Mouse (Mus musculus) cerebellum, adult 2 months (tissue): ENCODE measurements around the gene Hfe2.

Experiments
- CTCF ChIP-seq: fragments of 200-500 bp; IDR thresholded peaks from 2 replicates; pipeline ENCODE4 v1.5.1; 2011; ENCODE audit warnings: low read depth, mild to moderate bottlenecking, control low read depth, low read length, moderate library complexity, borderline replicate concordance; ENCODE audit not compliant: insufficient read depth
- POLR2A ChIP-seq: fragments of 200-500 bp; IDR thresholded peaks from 2 replicates; pipeline ENCODE4 v1.6.1; 2011; ENCODE audit warnings: low read length, control low read depth, borderline replicate concordance; ENCODE audit not compliant: insufficient read depth

DNA sequence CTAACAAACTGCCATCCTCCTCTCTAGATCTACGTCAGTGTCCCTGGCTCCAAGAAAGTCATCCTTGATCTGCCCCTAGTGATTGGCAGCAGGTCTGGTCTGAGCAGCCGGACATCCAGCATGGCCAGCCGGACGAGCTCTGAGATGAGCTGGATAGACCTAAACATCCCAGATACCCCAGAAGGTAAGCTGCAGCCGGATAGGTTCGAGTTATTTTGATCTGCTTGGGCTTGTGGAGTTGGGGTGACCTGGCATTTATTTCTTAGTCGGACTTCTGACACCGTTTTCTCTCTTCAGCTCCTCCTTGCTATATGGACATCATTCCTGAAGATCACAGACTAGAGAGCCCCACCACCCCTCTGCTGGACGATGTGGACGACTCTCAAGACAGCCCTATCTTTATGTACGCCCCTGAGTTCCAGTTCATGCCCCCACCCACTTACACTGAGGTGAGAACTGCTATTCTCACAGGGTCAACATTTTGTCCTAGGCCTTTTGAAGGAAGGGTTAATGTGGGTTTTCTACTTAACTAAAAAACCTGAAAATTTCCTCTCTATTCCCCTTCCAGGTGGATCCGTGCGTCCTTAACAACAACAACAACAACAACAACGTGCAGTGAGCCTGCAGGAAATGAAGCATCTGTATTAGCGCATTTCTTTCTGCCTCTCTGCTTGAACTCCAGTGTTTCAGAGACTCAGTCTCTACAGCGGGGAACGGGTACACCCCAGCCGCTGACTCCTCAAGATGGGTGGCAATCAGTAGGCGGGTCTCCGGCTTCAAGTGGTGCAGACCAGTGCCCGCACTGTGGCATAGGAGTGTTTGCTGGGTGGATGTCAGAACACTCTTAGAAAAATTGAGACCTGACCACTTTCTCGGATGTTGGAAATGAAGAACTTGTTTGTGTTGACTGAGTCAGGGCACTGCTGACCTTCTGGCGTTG lies 35.2 kb downstream of the Hfe2 start:
- TF ChIP-seq POLR2A (no peak), CTCF (no peak)
